Mouse (Mus musculus) neural tube, embryonic 14.5 days (tissue): ENCODE data around the gene Exosc8. TPM values are rescaled to one million over a fixed set of nuclear protein-coding genes. Genes with fewer than 3 reads are reported as not detected.
"Not testable (repeated sequence)": the region's sequence is repeated elsewhere in the genome, so short reads cannot be mapped to it uniquely, and the experiment has no call there.

Experiments
- ATAC-seq: fragments of 200-750 bp; cut with Nextera tagmentation; 2 replicates; pipeline ENCODE4 v1.8.0; 2017; ENCODE audit warnings: low read depth, mild to moderate bottlenecking, moderate TSS enrichment, moderate library complexity
- H3K27ac ChIP-seq: fragments of 300-500 bp; sonication (generic); 2 replicates; pipeline ENCODE4 v1.5.1; 2014; ENCODE audit warnings: low read depth, mild to moderate bottlenecking, control low read depth, low read length, moderate library complexity, mixed read lengths
- H3K27me3 ChIP-seq: fragments of 300-500 bp; sonication (generic); 2 replicates; pipeline ENCODE4 v1.6.1; 2014; ENCODE audit warnings: low read length; ENCODE audit not compliant: control insufficient read depth, insufficient read depth
- H3K36me3 ChIP-seq: fragments of 300-500 bp; sonication (generic); 2 replicates; pipeline ENCODE4 v1.6.1; 2014; ENCODE audit warnings: low read length, mixed read lengths; ENCODE audit not compliant: control insufficient read depth, insufficient read depth
- H3K4me1 ChIP-seq: fragments of 300-500 bp; sonication (generic); 2 replicates; pipeline ENCODE4 v1.6.1; 2014; ENCODE audit warnings: low read length; ENCODE audit not compliant: control insufficient read depth, insufficient read depth
- H3K4me2 ChIP-seq: fragments of 300-500 bp; sonication (generic); 2 replicates; pipeline ENCODE4 v1.6.1; 2014; ENCODE audit warnings: mild to moderate bottlenecking, low read depth, low read length, control low read depth
- H3K4me3 ChIP-seq: fragments of 300-500 bp; sonication (generic); 2 replicates; pipeline ENCODE4 v1.5.1; 2014; ENCODE audit warnings: low read depth, low read length, control low read depth, mixed read lengths
- H3K9ac ChIP-seq: fragments of 300-500 bp; sonication (generic); replicated peaks from 2 replicates; pipeline ENCODE4 v1.6.1; 2014; ENCODE audit warnings: low read depth, mild to moderate bottlenecking, control low read depth, low read length, mixed read lengths
- H3K9me3 ChIP-seq: fragments of 300-500 bp; sonication (generic); 2 replicates; pipeline ENCODE4 v1.6.1; 2016; ENCODE audit warnings: low read length; ENCODE audit not compliant: control insufficient read depth
- WGBS: fragments of 180-500 bp; shearing (Covaris S2); extraction: QIAGEN DNeasy Blood & Tissue Kit; methylation state at CpG from one replicate; pipeline ENCODE4 v1.1.7; 2014; 5-methylcytosine and 5-hydroxymethylcytosine counted together
- polyA plus RNA-seq: library from polyadenylated mRNA; unstranded; fragments of >200 nt; fragmentation: Nextera tagmentation; extraction: Ambion mirVana; gene quantifications from 2 replicates; pipeline ENCODE4 v1.2.1, GENCODE M21; 2014

Exosc8 gene
- polyA plus RNA-seq = 72.0 and 77.7 TPM in 2 replicates

- Histone ChIP-seq H3K4me3 (peak within 1 kb of the TSS; percentile 76), H3K27ac (peak within 1 kb of the TSS; percentile 94), H3K4me2 (peak within 1 kb of the TSS; percentile 75), H3K4me1 (peaks cover 8% of the 10 kb centered on the region; the same call in 1 of the 2 replicates), H3K27me3 (no peaks in the 10 kb centered on the region), H3K9me3 (no peaks in the 10 kb centered on the region), H3K9ac (peak within 1 kb of the TSS; percentile 72), H3K36me3 (no peaks in the 10 kb centered on the region)
- peak; percentile 96 for ATAC-seq
- WGBS = under 1% methylated on average over 50 of the region's 65 CpGs
Observed at GRCm38 (mm10) chr3:54735247-54736046, at the start of gene Exosc8, which contains the start of gene Alg5. Gene Exosc8, minus strand, starts transcription at chr3:54735393. Gene Alg5, plus strand, starts transcription at chr3:54735539.

GRCm38 (mm10) chr3:54775989-54776631, 40.9 kb upstream of the Exosc8 start:
- no peak overlapping the region for H3K27ac ChIP-seq
- no peaks in the 10 kb centered on the region for H3K27me3 ChIP-seq
- no peak overlapping the region for H3K9ac ChIP-seq
- no peak for ATAC-seq
- no peak overlapping the region for H3K4me2 ChIP-seq
- no peak overlapping the region for H3K4me3 ChIP-seq
- WGBS = 75% methylated on average over 7 of the region's 7 CpGs
- no peaks in the 10 kb centered on the region for H3K4me1 ChIP-seq
- no peaks in the 10 kb centered on the region for H3K36me3 ChIP-seq
- H3K9me3 ChIP-seq = no peaks in the 10 kb centered on the region

GRCm38 (mm10) chr3:54773613-54774012, 38.4 kb upstream of the Exosc8 start:
- Histone ChIP-seq H3K9me3 (no peaks in the 10 kb centered on the region), H3K36me3 (no peaks in the 10 kb centered on the region)

GRCm38 (mm10) chr3:54769349-54770275, 34.4 kb upstream of the Exosc8 start:
- H3K27ac ChIP-seq = no peak overlapping the region
- H3K36me3 ChIP-seq = no peaks in the 10 kb centered on the region
- no peaks in the 10 kb centered on the region for H3K9me3 ChIP-seq
- no peak for ATAC-seq
- H3K27me3 ChIP-seq = no peaks in the 10 kb centered on the region
- H3K4me1 ChIP-seq = no peaks in the 10 kb centered on the region
- WGBS = 75% methylated on average over 17 of the region's 17 CpGs
- H3K9ac ChIP-seq = no peak overlapping the region
- H3K4me2 ChIP-seq = no peak overlapping the region
- no peak overlapping the region for H3K4me3 ChIP-seq

More at GRCm38 (mm10) chr3:54773613-54774012, 38.4 kb upstream of the Exosc8 start:
- no peak overlapping the region for H3K4me2 ChIP-seq
- H3K4me3 ChIP-seq = no peak overlapping the region
- no peaks in the 10 kb centered on the region for H3K27me3 ChIP-seq
- no peak for ATAC-seq
- H3K4me1 ChIP-seq = no peaks in the 10 kb centered on the region
- H3K9ac ChIP-seq = no peak overlapping the region
- 84% methylated on average over 6 of the region's 6 CpGs for WGBS
- no peak overlapping the region for H3K27ac ChIP-seq

- ATAC-seq = no peak
- no peak overlapping the region for H3K4me2 ChIP-seq
Observed at GRCm38 (mm10) chr3:54768592-54768991, 33.4 kb upstream of the Exosc8 start.

DNA sequence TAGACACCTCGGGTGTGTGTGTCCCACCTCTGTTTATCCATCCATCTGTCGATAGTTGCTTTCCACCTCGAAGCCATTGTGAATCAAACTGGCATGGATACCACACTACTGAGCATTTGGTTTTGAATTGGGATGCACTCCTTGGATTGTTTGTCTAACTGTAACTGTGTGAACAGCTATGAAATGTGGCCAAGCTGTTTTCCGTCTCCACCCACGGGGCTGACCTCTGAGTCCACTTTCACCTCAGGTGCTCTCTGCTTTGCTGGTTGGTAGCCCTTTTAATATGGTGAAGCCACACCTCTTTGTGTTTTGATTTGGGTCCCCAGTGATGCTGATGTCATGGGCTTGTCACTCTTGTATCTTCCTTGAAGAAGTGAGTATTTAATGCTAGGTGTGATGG, 31.6 kb upstream of the Exosc8 start:
- Histone ChIP-seq H3K27me3 (no peaks in the 10 kb centered on the region), H3K4me3 (no peak overlapping the region), H3K9me3 (no peaks in the 10 kb centered on the region), H3K4me1 (no peaks in the 10 kb centered on the region), H3K9ac (no peak overlapping the region), H3K4me2 (no peak overlapping the region), H3K27ac (no peak overlapping the region), H3K36me3 (no peaks in the 10 kb centered on the region)
- ATAC-seq = no peak
- WGBS = 88% methylated on average over 5 of the region's 5 CpGs

More at GRCm38 (mm10) chr3:54768592-54768991, 33.4 kb upstream of the Exosc8 start:
- Histone ChIP-seq H3K36me3 (no peaks in the 10 kb centered on the region), H3K27ac (no peak overlapping the region), H3K4me1 (no peaks in the 10 kb centered on the region), H3K4me3 (no peak overlapping the region), H3K9me3 (no peaks in the 10 kb centered on the region), H3K27me3 (no peaks in the 10 kb centered on the region), H3K9ac (no peak overlapping the region)
- WGBS = 90% methylated on average over 8 of the region's 8 CpGs

- H3K27ac ChIP-seq = no peak overlapping the region
- no peak for ATAC-seq
- no peak overlapping the region for H3K4me2 ChIP-seq
- no peaks in the 10 kb centered on the region for H3K27me3 ChIP-seq
- no peaks in the 10 kb centered on the region for H3K9me3 ChIP-seq
- 84% methylated on average over 14 of the region's 14 CpGs for WGBS
- H3K4me1 ChIP-seq = no peaks in the 10 kb centered on the region
- H3K9ac ChIP-seq = no peak overlapping the region
- H3K4me3 ChIP-seq = no peak overlapping the region
- no peaks in the 10 kb centered on the region for H3K36me3 ChIP-seq
Observed at GRCm38 (mm10) chr3:54766034-54766433, 30.8 kb upstream of the Exosc8 start.

DNA sequence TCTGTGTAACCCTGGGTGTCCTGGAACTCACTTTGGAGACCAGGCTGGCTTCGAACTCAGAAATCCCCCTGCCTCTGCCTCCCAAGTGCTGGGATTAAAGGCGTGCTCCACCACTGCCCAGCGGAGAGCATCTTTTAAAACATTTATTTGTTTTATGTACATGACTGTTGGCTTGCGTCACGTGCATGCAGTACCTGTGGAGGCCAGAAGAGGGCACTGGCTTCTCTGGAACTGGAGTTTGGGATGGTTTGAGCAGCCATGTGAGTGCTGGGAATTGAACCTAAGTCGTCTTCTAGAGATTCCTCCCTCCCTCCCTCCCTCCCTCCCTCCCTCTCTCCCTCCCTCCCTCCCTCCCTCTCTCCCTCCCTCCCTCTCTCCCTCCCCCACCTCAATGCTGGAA, 30.3 kb upstream of the Exosc8 start:
- not testable (repeated sequence) for H3K4me2 ChIP-seq, H3K9ac ChIP-seq, ATAC-seq, H3K4me1 ChIP-seq, H3K4me3 ChIP-seq, H3K9me3 ChIP-seq, H3K36me3 ChIP-seq, H3K27ac ChIP-seq, H3K27me3 ChIP-seq
- WGBS = 90% methylated on average over 6 of the region's 6 CpGs
